Mouse (Mus musculus) WW6 (cell line): ENCODE results near the gene Gm13278.
"Not testable (repeated sequence)": the region's sequence is repeated elsewhere in the genome, so short reads cannot be mapped to it uniquely, and the experiment has no call there.

Experiments
- DNase-seq: peaks from one replicate; pipeline ENCODE4 v3.0.0-alpha.2; 2013; ENCODE audit warnings: low read depth, low spot score

The Gm13278 gene

GRCm38 (mm10) chr4:88791250-88791649 lies at the start of gene Gm13278:
Gene Gm13278, plus strand, starts transcription at chr4:88791550.
- not testable (repeated sequence) for DNase-seq

GRCm38 (mm10) chr4:88742771-88743371 lies 48.5 kb upstream of the Gm13278 start:
- no peak for DNase-seq

- DNase-seq, result no peak
These were observed 47.1 kb upstream of the Gm13278 start for GRCm38 (mm10) chr4:88744207-88744606.

- no peak for DNase-seq
These were observed 41.4 kb upstream of the Gm13278 start for GRCm38 (mm10) chr4:88749926-88750325.

- DNase-seq, result not testable (repeated sequence)
These were observed 36.5 kb upstream of the Gm13278 start, which contains the start of gene Gm13271 for GRCm38 (mm10) chr4:88754818-88755340. Gene Gm13271, plus strand, starts transcription at chr4:88754868.

GRCm38 (mm10) chr4:88756581-88757513 lies 34.5 kb upstream of the Gm13278 start:
- not testable (repeated sequence) for DNase-seq

DNA sequence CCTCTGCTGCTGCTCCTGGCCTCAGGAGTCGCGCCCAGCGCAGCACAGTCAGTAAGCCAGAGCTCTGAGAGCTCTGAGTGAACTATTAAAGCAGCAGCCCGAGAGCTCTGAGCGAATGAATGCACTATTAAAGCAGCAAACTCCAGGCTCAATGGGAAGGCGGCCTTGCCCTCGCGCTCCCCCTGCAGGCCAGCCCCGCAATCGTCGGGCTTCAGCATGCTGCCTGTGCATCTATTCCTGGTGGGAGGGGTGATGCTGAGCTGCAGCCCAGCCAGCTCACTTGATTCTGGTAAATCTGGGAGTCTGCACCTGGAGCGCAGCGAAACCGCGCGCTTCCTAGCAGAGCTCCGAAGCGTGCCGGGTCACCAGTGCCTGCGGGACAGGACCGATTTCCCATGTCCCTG lies 33.7 kb upstream of the Gm13278 start:
- peak; percentile 60 for DNase-seq

DNA sequence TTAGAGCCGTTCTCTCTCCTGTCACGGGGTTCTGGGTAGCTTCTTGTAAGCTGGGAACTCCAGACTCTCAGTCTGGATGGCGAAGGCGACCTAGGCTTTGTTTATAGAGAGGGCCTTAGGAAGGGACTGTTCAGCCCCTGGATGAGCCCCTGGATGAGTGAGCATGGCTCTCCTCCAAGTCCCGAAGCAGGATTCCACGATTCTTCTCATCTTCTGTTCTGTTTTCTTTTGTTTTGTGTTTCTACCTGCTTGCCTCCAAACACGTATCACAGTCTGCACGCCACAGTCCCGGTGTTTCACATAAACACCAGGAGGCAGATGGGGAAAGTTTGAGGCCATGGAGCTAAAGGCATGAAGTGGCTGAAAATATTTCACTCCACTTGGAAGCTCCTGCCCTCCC lies 32.6 kb upstream of the Gm13278 start:
- not testable (repeated sequence) for DNase-seq

GRCm38 (mm10) chr4:88759610-88760268 lies 31.6 kb upstream of the Gm13278 start, which contains the start of gene Gm13283:
Gene Gm13283, plus strand, starts transcription at chr4:88760119.
- not testable (repeated sequence) for DNase-seq

DNA sequence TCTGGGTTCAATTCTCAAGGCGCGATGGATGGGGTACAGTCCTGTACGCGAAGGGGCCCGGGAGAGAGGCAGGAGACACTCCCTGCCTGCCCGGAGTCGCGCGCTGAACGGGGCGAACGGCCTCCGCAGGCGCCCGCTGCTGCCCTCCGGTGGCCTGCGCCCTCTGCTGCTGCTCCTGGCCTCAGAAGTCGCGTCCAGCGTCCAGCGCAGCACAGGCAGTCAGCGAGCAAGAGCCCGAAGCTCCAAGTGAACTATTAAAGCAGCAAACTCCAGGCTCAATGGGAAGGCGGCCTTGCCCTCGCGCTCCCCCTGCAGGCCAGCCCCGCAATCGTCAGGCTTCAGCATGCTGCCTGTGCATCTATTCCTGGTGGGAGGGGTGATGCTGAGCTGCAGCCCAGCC lies 30.9 kb upstream of the Gm13278 start:
- not testable (repeated sequence) for DNase-seq

GRCm38 (mm10) chr4:88761776-88762175 lies 29.6 kb upstream of the Gm13278 start:
- DNase-seq, result not testable (repeated sequence)

DNA sequence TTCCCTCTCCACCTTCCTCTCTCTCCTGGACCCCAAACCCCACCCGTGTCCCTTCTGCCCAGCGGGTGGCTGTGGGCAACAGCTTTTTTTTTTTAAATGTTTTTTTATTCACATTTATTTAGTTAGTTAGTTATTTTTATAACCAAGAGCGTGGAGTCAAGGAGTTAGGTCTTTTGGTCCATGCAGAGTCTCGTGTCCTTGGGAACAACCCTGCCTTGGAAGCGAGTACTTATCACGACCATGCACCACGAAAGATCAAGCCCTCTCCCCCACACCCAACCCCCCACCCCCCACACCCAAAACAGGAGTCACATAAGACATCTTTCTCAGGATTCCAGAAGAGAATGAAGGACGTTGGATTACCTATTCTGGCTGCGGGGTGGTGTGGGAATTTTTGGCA lies 29.0 kb upstream of the Gm13278 start:
- not testable (repeated sequence) for DNase-seq

GRCm38 (mm10) chr4:88763384-88764018 lies 27.8 kb upstream of the Gm13278 start:
- not testable (repeated sequence) for DNase-seq

DNA sequence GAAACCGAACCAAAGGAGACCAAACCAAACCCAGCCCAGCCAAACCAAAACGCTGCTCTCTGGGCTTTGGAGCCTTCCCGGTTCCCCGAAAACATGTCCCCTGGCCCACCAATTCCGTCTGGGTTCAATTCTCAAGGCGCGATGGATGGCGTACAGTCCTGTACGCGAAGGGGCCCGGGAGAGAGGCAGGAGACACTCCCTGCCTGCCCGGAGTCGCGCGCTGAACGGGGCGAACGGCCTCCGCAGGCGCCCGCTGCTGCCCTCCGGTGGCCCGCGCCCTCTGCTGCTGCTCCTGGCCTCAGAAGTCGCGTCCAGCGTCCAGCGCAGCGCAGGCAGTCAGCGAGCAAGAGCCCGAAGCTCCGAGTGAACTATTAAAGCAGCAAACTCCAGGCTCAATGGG lies 17.8 kb upstream of the Gm13278 start, which contains the start of gene Gm13290:
TSS of gene Gm13290 (plus strand) at position 301 of the 400 bp plus-strand sequence.
- not testable (repeated sequence) for DNase-seq

- not testable (repeated sequence) for DNase-seq
These were observed 14.7 kb upstream of the Gm13278 start, which contains the start of gene Gm13289 for GRCm38 (mm10) chr4:88776622-88777021. Gene Gm13289, plus strand, starts transcription at chr4:88776922.

DNA sequence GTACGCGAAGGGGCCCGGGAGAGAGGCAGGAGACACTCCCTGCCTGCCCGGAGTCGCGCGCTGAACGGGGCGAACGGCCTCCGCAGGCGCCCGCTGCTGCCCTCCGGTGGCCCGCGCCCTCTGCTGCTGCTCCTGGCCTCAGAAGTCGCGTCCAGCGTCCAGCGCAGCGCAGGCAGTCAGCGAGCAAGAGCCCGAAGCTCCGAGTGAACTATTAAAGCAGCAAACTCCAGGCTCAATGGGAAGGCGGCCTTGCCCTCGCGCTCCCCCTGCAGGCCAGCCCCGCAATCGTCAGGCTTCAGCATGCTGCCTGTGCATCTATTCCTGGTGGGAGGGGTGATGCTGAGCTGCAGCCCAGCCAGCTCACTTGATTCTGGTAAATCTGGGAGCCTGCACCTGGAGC lies 11.8 kb upstream of the Gm13278 start, which contains the start of gene Gm13272:
TSS of gene Gm13272 (plus strand) at position 301 of the 400 bp plus-strand sequence.
- not testable (repeated sequence) for DNase-seq

DNA sequence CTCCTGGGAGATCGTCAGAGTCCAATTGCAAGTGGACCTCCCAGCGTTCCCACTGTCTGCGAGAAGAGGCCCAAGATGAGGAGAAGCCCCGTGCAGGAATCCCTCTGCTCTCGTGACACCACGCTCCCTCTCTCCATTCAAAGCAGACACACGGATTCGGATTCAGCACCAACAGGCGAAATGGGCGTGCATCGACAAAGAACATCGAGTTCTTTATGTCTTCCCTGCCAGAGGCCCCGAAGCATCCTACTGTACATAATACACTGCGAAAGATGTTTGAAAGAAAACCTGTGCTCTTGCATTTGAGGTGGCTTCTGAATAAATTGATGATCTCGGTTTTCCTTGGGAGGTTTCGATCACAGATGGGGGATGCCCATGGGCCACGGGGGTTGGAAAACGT lies 11.0 kb upstream of the Gm13278 start:
- DNase-seq, result not testable (repeated sequence)

DNA sequence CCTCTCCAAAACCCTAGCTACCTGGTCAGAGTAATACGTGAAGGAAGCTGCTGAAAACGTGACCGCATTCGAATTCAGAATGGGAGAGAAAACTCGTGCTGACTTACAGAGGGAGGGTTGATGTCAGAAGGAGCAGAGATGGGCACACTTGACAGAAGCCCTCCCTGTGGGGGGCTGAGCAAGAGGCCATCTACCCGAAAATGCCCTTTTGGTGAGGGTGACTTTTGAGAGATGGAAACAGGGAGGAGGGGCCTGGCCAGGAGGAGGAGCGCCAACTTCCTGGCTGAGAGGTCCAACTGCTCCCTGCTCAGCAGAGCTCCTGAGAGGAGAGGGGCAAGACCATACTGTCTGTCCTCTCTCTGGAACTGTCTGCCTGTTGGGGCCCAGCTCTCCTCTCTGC lies 9.5 kb upstream of the Gm13278 start, which contains the start of gene Ifnz:
TSS of gene Ifnz (plus strand) at position 301 of the 400 bp plus-strand sequence.
- not testable (repeated sequence) for DNase-seq

DNA sequence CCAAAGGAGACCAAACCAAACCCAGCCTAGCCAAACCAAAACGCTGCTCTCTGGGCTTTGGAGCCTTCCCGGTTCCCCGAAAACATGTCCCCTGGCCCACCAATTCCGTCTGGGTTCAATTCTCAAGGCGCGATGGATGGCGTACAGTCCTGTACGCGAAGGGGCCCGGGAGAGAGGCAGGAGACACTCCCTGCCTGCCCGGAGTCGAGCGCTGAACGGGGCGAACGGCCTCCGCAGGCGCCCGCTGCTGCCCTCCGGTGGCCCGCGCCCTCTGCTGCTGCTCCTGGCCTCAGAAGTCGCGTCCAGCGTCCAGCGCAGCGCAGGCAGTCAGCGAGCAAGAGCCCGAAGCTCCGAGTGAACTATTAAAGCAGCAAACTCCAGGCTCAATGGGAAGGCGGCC lies 9.0 kb upstream of the Gm13278 start:
- DNase-seq, result not testable (repeated sequence)

- not testable (repeated sequence) for DNase-seq
These were observed 5.9 kb upstream of the Gm13278 start, which contains the start of gene Gm13276 for GRCm38 (mm10) chr4:88785409-88785808. Gene Gm13276, plus strand, starts transcription at chr4:88785709.

- DNase-seq, result not testable (repeated sequence)
These were observed 2.9 kb upstream of the Gm13278 start, which contains the start of gene Gm13277 for GRCm38 (mm10) chr4:88788402-88788801. Gene Gm13277, plus strand, starts transcription at chr4:88788632.
